Mouse (Mus musculus): ENCODE results near the gene Nrl. TPM values are rescaled to one million over a fixed set of nuclear protein-coding genes. Genes with fewer than 3 reads are reported as not detected.

The Nrl gene
- not detected in 2 replicates for polyA plus RNA-seq (2012; rRNA removed)

DNA sequence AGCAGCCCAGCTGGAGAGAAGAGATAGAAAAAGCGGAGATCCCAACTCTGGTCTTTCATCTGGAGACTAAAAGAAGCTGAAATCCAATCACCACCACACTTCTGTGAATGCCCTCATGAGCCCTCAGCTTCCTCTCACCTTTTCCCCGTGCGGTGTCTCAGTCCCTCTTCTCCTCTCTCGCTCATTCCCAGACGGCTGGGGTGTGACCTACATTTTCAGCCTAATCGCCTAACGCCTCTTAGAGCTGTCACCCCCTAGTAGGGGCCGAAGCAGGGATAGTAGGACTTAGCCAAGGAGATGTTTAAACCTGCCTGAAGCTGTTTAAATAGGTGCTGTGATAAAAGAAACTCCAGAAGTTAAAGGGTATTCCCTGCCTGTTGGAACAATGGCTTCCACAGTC, at the start of gene Nrl:
Nrl (minus strand) TSS at position 197 of the 400 bp plus-strand sequence.
- Histone ChIP-seq H3K27me3 (ENCODE audit: control insufficient read depth, insufficient read depth, low read length) (peaks cover 17% of the 10 kb centered on the region), H3K27ac (ENCODE audit: insufficient read depth, low read depth, low read length) (no peak within 1 kb of the TSS), H3K4me3 (ENCODE audit: low read depth, low read length) (no peak within 1 kb of the TSS), H3K4me1 (ENCODE audit: control insufficient read depth, insufficient read depth, insufficient read length, low read length) (peaks cover 5% of the 10 kb centered on the region; the same call in 1 of the 2 replicates), H3K36me3 (ENCODE audit: control insufficient read depth, insufficient read depth, low read length) (no peaks in the 10 kb centered on the region)
- TF ChIP-seq POLR2A (IDR thresholded peaks at IDR 0.05; ENCODE audit: low read depth, low read length): no peak
- TF ChIP-seq CTCF (IDR thresholded peaks at IDR 0.05; ENCODE audit: extremely low read depth, insufficient read length, insufficient replicate concordance, low read depth, low read length): no peak
- WGBS: 38% methylated on average over 8 of the region's 8 CpGs

- H3K4me1 ChIP-seq (ENCODE audit: control insufficient read depth, insufficient read depth, insufficient read length, low read length): no peaks in the 10 kb centered on the region
- peaks cover 27% of the 10 kb centered on the region for H3K36me3 ChIP-seq (ENCODE audit: control insufficient read depth, insufficient read depth, low read length)
- H3K27me3 ChIP-seq (ENCODE audit: control insufficient read depth, insufficient read depth, low read length): no peaks in the 10 kb centered on the region
- TF ChIP-seq POLR2A (IDR thresholded peaks at IDR 0.05; ENCODE audit: low read depth, low read length) (no peak), CTCF (IDR thresholded peaks at IDR 0.05; ENCODE audit: extremely low read depth, insufficient read length, insufficient replicate concordance, low read depth, low read length) (no peak)
- H3K27ac ChIP-seq (ENCODE audit: insufficient read depth, low read depth, low read length): no peak overlapping the region
- H3K4me3 ChIP-seq (ENCODE audit: low read depth, low read length): no peak overlapping the region
Measured at GRCm38 (mm10) chr14:55571760-55572159, 47.0 kb upstream of the Nrl start.

- no peak for TF ChIP-seq POLR2A (IDR thresholded peaks at IDR 0.05; ENCODE audit: low read depth, low read length)
- TF ChIP-seq CTCF (IDR thresholded peaks at IDR 0.05; ENCODE audit: extremely low read depth, insufficient read length, insufficient replicate concordance, low read depth, low read length): no peak
- no peak overlapping the region for H3K27ac ChIP-seq (ENCODE audit: insufficient read depth, low read depth, low read length)
- no peaks in the 10 kb centered on the region for H3K4me1 ChIP-seq (ENCODE audit: control insufficient read depth, insufficient read depth, insufficient read length, low read length)
Measured at GRCm38 (mm10) chr14:55570588-55570987, 45.8 kb upstream of the Nrl start.

GRCm38 (mm10) chr14:55567496-55567895, 42.7 kb upstream of the Nrl start:
- Histone ChIP-seq H3K36me3 (ENCODE audit: control insufficient read depth, insufficient read depth, low read length) (peaks cover 66% of the 10 kb centered on the region), H3K4me1 (ENCODE audit: control insufficient read depth, insufficient read depth, insufficient read length, low read length) (no peaks in the 10 kb centered on the region), H3K4me3 (ENCODE audit: low read depth, low read length) (no peak overlapping the region), H3K27ac (ENCODE audit: insufficient read depth, low read depth, low read length) (no peak overlapping the region), H3K27me3 (ENCODE audit: control insufficient read depth, insufficient read depth, low read length) (no peaks in the 10 kb centered on the region)
- WGBS: 66% methylated on average over 3 of the region's 3 CpGs
- TF ChIP-seq CTCF (IDR thresholded peaks at IDR 0.05; ENCODE audit: extremely low read depth, insufficient read length, insufficient replicate concordance, low read depth, low read length) (no peak), POLR2A (IDR thresholded peaks at IDR 0.05; ENCODE audit: low read depth, low read length) (no peak)

More at GRCm38 (mm10) chr14:55570588-55570987, 45.8 kb upstream of the Nrl start:
- 73% methylated on average over 2 of the region's 2 CpGs for WGBS
- Histone ChIP-seq H3K4me3 (ENCODE audit: low read depth, low read length) (no peak overlapping the region), H3K27me3 (ENCODE audit: control insufficient read depth, insufficient read depth, low read length) (no peaks in the 10 kb centered on the region), H3K36me3 (ENCODE audit: control insufficient read depth, insufficient read depth, low read length) (peaks cover 38% of the 10 kb centered on the region)

DNA sequence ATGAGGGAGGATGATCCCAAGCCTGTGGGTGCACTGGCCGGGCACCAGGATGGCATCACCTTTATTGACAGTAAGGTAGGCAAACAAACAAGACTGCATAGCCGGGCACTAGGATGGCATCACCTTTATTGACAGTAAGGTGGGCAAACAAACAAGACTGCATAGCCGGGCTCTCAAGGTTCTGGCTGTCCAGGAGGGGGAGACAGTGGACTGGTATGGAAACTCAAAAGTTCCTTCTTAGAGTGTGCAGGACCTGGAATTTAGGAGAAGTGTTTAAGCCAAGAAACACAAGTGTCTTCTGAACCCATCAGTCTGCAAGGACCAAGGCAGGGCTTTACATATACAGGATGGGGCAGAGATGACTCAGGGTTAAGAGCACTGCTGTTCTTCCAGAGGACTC, 41.0 kb upstream of the Nrl start:
- Histone ChIP-seq H3K4me3 (ENCODE audit: low read depth, low read length) (no peak overlapping the region), H3K36me3 (ENCODE audit: control insufficient read depth, insufficient read depth, low read length) (peaks cover 69% of the 10 kb centered on the region), H3K27me3 (ENCODE audit: control insufficient read depth, insufficient read depth, low read length) (no peaks in the 10 kb centered on the region), H3K27ac (ENCODE audit: insufficient read depth, low read depth, low read length) (no peak overlapping the region), H3K4me1 (ENCODE audit: control insufficient read depth, insufficient read depth, insufficient read length, low read length) (peaks cover 3% of the 10 kb centered on the region; the same call in 1 of the 2 replicates)
- TF ChIP-seq POLR2A (IDR thresholded peaks at IDR 0.05; ENCODE audit: low read depth, low read length) (no peak), CTCF (IDR thresholded peaks at IDR 0.05; ENCODE audit: extremely low read depth, insufficient read length, insufficient replicate concordance, low read depth, low read length) (no peak)
- WGBS: 68% methylated on average over 3 of the region's 3 CpGs

GRCm38 (mm10) chr14:55563249-55563648, 38.5 kb upstream of the Nrl start:
- no peak overlapping the region for H3K27ac ChIP-seq (ENCODE audit: insufficient read depth, low read depth, low read length)
- H3K4me3 ChIP-seq (ENCODE audit: low read depth, low read length): no peak overlapping the region
- TF ChIP-seq POLR2A (IDR thresholded peaks at IDR 0.05; ENCODE audit: low read depth, low read length) (no peak), CTCF (IDR thresholded peaks at IDR 0.05; ENCODE audit: extremely low read depth, insufficient read length, insufficient replicate concordance, low read depth, low read length) (no peak)
- peaks cover 3% of the 10 kb centered on the region; the same call in 1 of the 2 replicates for H3K4me1 ChIP-seq (ENCODE audit: control insufficient read depth, insufficient read depth, insufficient read length, low read length)
- peaks cover 54% of the 10 kb centered on the region for H3K36me3 ChIP-seq (ENCODE audit: control insufficient read depth, insufficient read depth, low read length)
- 93% methylated on average over 11 of the region's 11 CpGs for WGBS
- no peaks in the 10 kb centered on the region for H3K27me3 ChIP-seq (ENCODE audit: control insufficient read depth, insufficient read depth, low read length)

- no peaks in the 10 kb centered on the region for H3K27me3 ChIP-seq (ENCODE audit: control insufficient read depth, insufficient read depth, low read length)
- WGBS: 91% methylated on average over 10 of the region's 10 CpGs
- H3K36me3 ChIP-seq (ENCODE audit: control insufficient read depth, insufficient read depth, low read length): peaks cover 43% of the 10 kb centered on the region
- no peak overlapping the region for H3K27ac ChIP-seq (ENCODE audit: insufficient read depth, low read depth, low read length)
- TF ChIP-seq CTCF (IDR thresholded peaks at IDR 0.05; ENCODE audit: extremely low read depth, insufficient read length, insufficient replicate concordance, low read depth, low read length): no peak
- TF ChIP-seq POLR2A (IDR thresholded peaks at IDR 0.05; ENCODE audit: low read depth, low read length): no peak
- peaks cover 6% of the 10 kb centered on the region; the same call in 1 of the 2 replicates for H3K4me1 ChIP-seq (ENCODE audit: control insufficient read depth, insufficient read depth, insufficient read length, low read length)
- no peak overlapping the region for H3K4me3 ChIP-seq (ENCODE audit: low read depth, low read length)
Measured at GRCm38 (mm10) chr14:55561860-55562259, 37.1 kb upstream of the Nrl start.
